Mouse (Mus musculus): Measurements from ENCODE around the gene Usp42.

DNA sequence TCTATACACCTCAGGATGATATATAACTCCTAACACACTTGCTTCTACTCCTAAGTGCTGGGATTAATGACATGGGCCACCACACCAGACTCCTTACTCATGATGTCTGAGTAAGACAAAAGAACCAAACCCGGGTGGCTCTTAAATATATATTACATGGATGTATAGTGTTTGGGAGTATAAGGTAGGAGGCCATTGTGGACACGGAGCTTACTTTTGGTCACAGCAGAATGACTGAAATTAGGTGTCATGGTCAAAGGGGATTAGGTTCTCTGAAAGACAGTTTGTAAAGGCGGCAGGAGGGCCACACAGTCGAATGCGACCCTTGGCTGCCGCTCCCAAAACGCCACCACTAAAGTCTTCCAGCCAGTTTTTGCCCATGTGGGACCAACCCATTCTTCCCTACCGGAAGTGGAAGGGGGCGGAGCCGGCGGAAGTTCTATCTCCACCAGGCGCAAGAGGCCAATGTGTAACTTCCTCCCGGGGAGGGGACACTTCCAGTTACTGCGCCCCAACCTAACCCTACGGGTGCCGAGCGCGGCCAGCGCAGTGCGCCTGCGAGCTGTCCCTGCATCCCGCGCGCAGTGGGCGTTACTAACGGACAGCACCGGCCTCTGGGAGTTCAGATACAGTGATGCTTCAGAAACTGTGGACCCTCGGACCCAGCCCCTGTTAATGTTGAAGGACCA is 25.8 kb upstream of the Usp42 start:
- no peak for TF ChIP-seq CTCF (IDR thresholded peaks at IDR 0.05; ENCODE audit: low read depth, low read length)
- TF ChIP-seq POLR2A (IDR thresholded peaks at IDR 0.05; ENCODE audit: extremely low read depth, insufficient read depth, low read length), result no peak

Measured in liver, adult 2 months (tissue).